In genomic region chr7:28359854-28360253, GRCm38 (mm10) we compare ENCODE assay signal across 21 mouse cellular contexts. TPM values are rescaled to one million over a fixed set of nuclear protein-coding genes. Genes with fewer than 3 reads are reported as not detected.
A peak's percentile ranks its signal among the peaks of the same experiment; 100 is the strongest.
DNase-seq lines count a peak whose midpoint lies in the region; ATAC-seq and TF ChIP-seq lines count a peak whose summit lies in the region.
"Had no signal": no experiment of that assay in that cellular context is flagged by ENCODE, and none has a peak within 500 bp of the region (broad histone marks: within the 10 kb centered on the region; RNA-seq: fewer than 3 reads in every experiment).

No protein-coding gene starts in this region.

- 94% methylated on average over 10 of the region's 10 CpGs for WGBS in midbrain, embryonic 10.5 days
- 94% methylated on average over 10 of the region's 10 CpGs for WGBS in midbrain, embryonic 13.5 days
- 76% methylated on average over 10 of the region's 10 CpGs for WGBS in cerebellum, adult 2 months

- DNase-seq in gastrocnemius, adult 2 months = peak; percentile 45
- no peak for DNase-seq in gastrocnemius, adult 18-20 months (ENCODE audit: low spot score)
- peak; percentile 52 for DNase-seq in kidney, postnatal 10 days
- DNase-seq in kidney, postnatal 14 days = no peak
- no peak for DNase-seq in midbrain, embryonic 10.5 days (ENCODE audit: low spot score)
- no peak for DNase-seq in cerebellum, adult 2 months
- DNase-seq: adrenal gland, postnatal 14 days; cerebellum, adult 11-12 months; cerebellum, adult 9-11 months; cerebellum, postnatal 36 days; gastrocnemius, postnatal 25 days had no signal

- intact Hi-C loops in gastrocnemius, adult 2 months (cut with DNase I) = no loop called here

- no peak overlapping the region for H3K4me3 ChIP-seq in gastrocnemius, adult 2 months
- 0 out of 2 replicates have a peak overlapping the region, but pooled peaks have one; percentile 11 for H3K4me3 ChIP-seq in midbrain, embryonic 10.5 days
- no peak overlapping the region for H3K4me3 ChIP-seq in midbrain, embryonic 13.5 days (replicated peaks)
- H3K4me3 ChIP-seq in cerebellum, adult 2 months (replicated peaks; ENCODE audit: insufficient read depth, low read depth, low read length) = no peak overlapping the region
- H3K4me3 ChIP-seq: embryonic facial prominence, embryonic 13.5 days; forebrain, embryonic 15.5 days; heart, embryonic 10.5 days; heart, embryonic 15.5 days; hindbrain, embryonic 10.5 days had no signal

- H3K4me2 ChIP-seq in midbrain, embryonic 13.5 days (replicated peaks) = no peak overlapping the region
- H3K4me2 ChIP-seq: embryonic facial prominence, embryonic 13.5 days; forebrain, embryonic 15.5 days; heart, embryonic 15.5 days; hindbrain, embryonic 14.5 days had no signal

- H3K27me3 ChIP-seq in midbrain, embryonic 10.5 days (ENCODE audit: low read depth, poor library complexity, severe bottlenecking) = no peaks in the 10 kb centered on the region
- no peaks in the 10 kb centered on the region for H3K27me3 ChIP-seq in midbrain, embryonic 13.5 days
- no peaks in the 10 kb centered on the region for H3K27me3 ChIP-seq in cerebellum, adult 2 months (ENCODE audit: control insufficient read depth, insufficient read depth, low read length)
- H3K27me3 ChIP-seq: CH12.LX; embryonic facial prominence, embryonic 13.5 days; forebrain, embryonic 15.5 days; heart, embryonic 15.5 days; Patski had no signal

- TF ChIP-seq CTCF in gastrocnemius, adult 2 months (IDR thresholded peaks at IDR 0.05) = no peak
- no peak for TF ChIP-seq CTCF in cerebellum, adult 2 months (IDR thresholded peaks at IDR 0.05; ENCODE audit: borderline replicate concordance, insufficient read depth, low read depth, low read length)

- peaks cover 37% of the 10 kb centered on the region for H3K4me1 ChIP-seq in midbrain, embryonic 10.5 days
- H3K4me1 ChIP-seq in midbrain, embryonic 13.5 days (replicated peaks) = peaks cover 28% of the 10 kb centered on the region
- H3K4me1 ChIP-seq in cerebellum, adult 2 months (ENCODE audit: control insufficient read depth, insufficient read depth, low read length) = no peaks in the 10 kb centered on the region

- TF ChIP-seq POLR2A in cerebellum, adult 2 months (IDR thresholded peaks at IDR 0.05; ENCODE audit: borderline replicate concordance, insufficient read depth, low read length) = no peak

- peaks cover 68% of the 10 kb centered on the region for H3K36me3 ChIP-seq in midbrain, embryonic 10.5 days
- H3K36me3 ChIP-seq in midbrain, embryonic 13.5 days = peaks cover 63% of the 10 kb centered on the region

- H3K9me3 ChIP-seq in midbrain, embryonic 10.5 days (replicated peaks) = peaks cover 7% of the 10 kb centered on the region
- H3K9me3 ChIP-seq in midbrain, embryonic 13.5 days = no peaks in the 10 kb centered on the region
- H3K9me3 ChIP-seq: embryonic facial prominence, embryonic 13.5 days; forebrain, embryonic 15.5 days; heart, embryonic 10.5 days; heart, embryonic 15.5 days had no signal

- no peak for ATAC-seq in midbrain, embryonic 13.5 days
- ATAC-seq: activated CD4-positive, CD25-positive, alpha-beta regulatory T cell, adult 4 months; forebrain, embryonic 15.5 days; Patski had no signal

- no peak overlapping the region for H3K27ac ChIP-seq in gastrocnemius, adult 2 months
- no peak overlapping the region for H3K27ac ChIP-seq in midbrain, embryonic 10.5 days (replicated peaks)
- H3K27ac ChIP-seq in midbrain, embryonic 13.5 days = no peak overlapping the region; the same call in 1 of the 2 replicates
- no peak overlapping the region for H3K27ac ChIP-seq in cerebellum, adult 2 months (ENCODE audit: insufficient read depth, low read length)
- H3K27ac ChIP-seq: forebrain, embryonic 15.5 days; heart, embryonic 15.5 days; hindbrain, embryonic 10.5 days; hindbrain, embryonic 14.5 days had no signal

- H3K9ac ChIP-seq in midbrain, embryonic 13.5 days (replicated peaks) = no peak overlapping the region
- H3K9ac ChIP-seq: embryonic facial prominence, embryonic 13.5 days; forebrain, embryonic 15.5 days; heart, embryonic 15.5 days; hindbrain, embryonic 14.5 days had no signal

RNA-seq across cellular contexts. Expression of gene Rps16, which starts 9.4 kb away (rescaled TPM):
- 100 to 1,000 TPM; 373 to 449 TPM for total RNA-seq in gastrocnemius, adult 2 months (2021)
- total RNA-seq in gastrocnemius, adult 18-20 months (2021) = 100 to 1,000 TPM; 385 to 425 TPM
- 726 and 912 TPM in 2 replicates for polyA plus RNA-seq in midbrain, embryonic 10.5 days (2016; fragmentation: Nextera tagmentation; extraction: Ambion mirVana)
- polyA plus RNA-seq in midbrain, embryonic 13.5 days (2015; fragmentation: Nextera tagmentation; extraction: Ambion mirVana) = 531 and 537 TPM in 2 replicates
- polyA plus RNA-seq in cerebellum, adult 2 months (2012; rRNA removed) = 510 and 514 TPM in 2 replicates

RNA-seq across cellular contexts. Expression of gene Plekhg2, which starts 12.5 kb away (rescaled TPM):
- total RNA-seq in gastrocnemius, adult 2 months (2021) = 1 to 10 TPM; 4.0 to 7.5 TPM
- total RNA-seq in gastrocnemius, adult 18-20 months (2021) = 1 to 10 TPM; 4.8 to 5.9 TPM
- 69.7 and 82.9 TPM in 2 replicates for polyA plus RNA-seq in midbrain, embryonic 10.5 days (2016; fragmentation: Nextera tagmentation; extraction: Ambion mirVana)
- 34.5 and 37.6 TPM in 2 replicates for polyA plus RNA-seq in midbrain, embryonic 13.5 days (2015; fragmentation: Nextera tagmentation; extraction: Ambion mirVana)
- 4.2 and 4.3 TPM in 2 replicates for polyA plus RNA-seq in cerebellum, adult 2 months (2012; rRNA removed)

RNA-seq across cellular contexts. Expression of gene Zfp36, which starts 20.2 kb away (rescaled TPM):
- 10 to 100 TPM; 10.0 to 36.7 TPM for total RNA-seq in gastrocnemius, adult 2 months (2021)
- total RNA-seq in gastrocnemius, adult 18-20 months (2021) = 10 to 100 TPM; 10.1 to 37.0 TPM
- polyA plus RNA-seq in midbrain, embryonic 10.5 days (2016; fragmentation: Nextera tagmentation; extraction: Ambion mirVana) = 4.6 and 5.1 TPM in 2 replicates
- 3.1 and 4.2 TPM in 2 replicates for polyA plus RNA-seq in midbrain, embryonic 13.5 days (2015; fragmentation: Nextera tagmentation; extraction: Ambion mirVana)
- polyA plus RNA-seq in cerebellum, adult 2 months (2012; rRNA removed) = 3.7 and 3.9 TPM in 2 replicates

RNA-seq across cellular contexts. Expression of gene Supt5, which starts 21.3 kb away (rescaled TPM):
- 10 to 100 TPM; 57.9 to 68.6 TPM for total RNA-seq in gastrocnemius, adult 2 months (2021)
- 10 to 100 TPM; 66.9 to 67.5 TPM for total RNA-seq in gastrocnemius, adult 18-20 months (2021)
- 113 and 122 TPM in 2 replicates for polyA plus RNA-seq in midbrain, embryonic 10.5 days (2016; fragmentation: Nextera tagmentation; extraction: Ambion mirVana)
- polyA plus RNA-seq in midbrain, embryonic 13.5 days (2015; fragmentation: Nextera tagmentation; extraction: Ambion mirVana) = 98.8 and 99.2 TPM in 2 replicates
- polyA plus RNA-seq in cerebellum, adult 2 months (2012; rRNA removed) = 121 and 125 TPM in 2 replicates

RNA-seq across cellular contexts. Expression of gene Med29, which starts 32.7 kb away (rescaled TPM):
- 10 to 100 TPM; 22.1 to 28.3 TPM for total RNA-seq in gastrocnemius, adult 2 months (2021)
- total RNA-seq in gastrocnemius, adult 18-20 months (2021) = 10 to 100 TPM; 22.7 to 24.1 TPM
- polyA plus RNA-seq in midbrain, embryonic 10.5 days (2016; fragmentation: Nextera tagmentation; extraction: Ambion mirVana) = 58.9 and 61.0 TPM in 2 replicates
- 43.4 and 49.5 TPM in 2 replicates for polyA plus RNA-seq in midbrain, embryonic 13.5 days (2015; fragmentation: Nextera tagmentation; extraction: Ambion mirVana)
- polyA plus RNA-seq in cerebellum, adult 2 months (2012; rRNA removed) = 47.9 and 49.5 TPM in 2 replicates

Comparison
In these comparisons a context has a peak if more than half of its experiments do, and no peak if none do; other contexts are left out.
1. DNase-seq: peak in gastrocnemius, adult 2 months (single experiment) and kidney, postnatal 10 days (single experiment); none in gastrocnemius, adult 18-20 months (single experiment), kidney, postnatal 14 days (single experiment), midbrain, embryonic 10.5 days (single experiment) and cerebellum, adult 2 months (0 of 2).